Mouse (Mus musculus) kidney, adult 2 months (tissue): Measurements from ENCODE around the gene Prss53. TPM values are rescaled to one million over a fixed set of nuclear protein-coding genes. Genes with fewer than 3 reads are reported as not detected.
"Not testable (repeated sequence)": the region's sequence is repeated elsewhere in the genome, so short reads cannot be mapped to it uniquely, and the experiment has no call there.

Source experiments
- DNase-seq: peaks from one replicate; pipeline ENCODE4 v3.0.0; 2021
- H3K27ac ChIP-seq: fragments of 200-500 bp; 2 replicates; pipeline ENCODE4 v1.5.1; 2012; ENCODE audit warnings: low read depth, low read length, control low read depth, inconsistent platforms; ENCODE audit not compliant: insufficient read depth
- H3K27me3 ChIP-seq: fragments of 200-500 bp; replicated peaks from 2 replicates; pipeline ENCODE4 v1.6.1; 2012; ENCODE audit warnings: mild to moderate bottlenecking, moderate library complexity, low read length, inconsistent platforms; ENCODE audit not compliant: control insufficient read depth, insufficient read depth
- H3K36me3 ChIP-seq: fragments of 200-500 bp; 2 replicates; pipeline ENCODE4 v1.6.1; 2012; ENCODE audit warnings: mild to moderate bottlenecking, moderate library complexity, low read length, inconsistent platforms; ENCODE audit not compliant: control insufficient read depth, insufficient read depth
- H3K4me1 ChIP-seq: fragments of 200-500 bp; 2 replicates; pipeline ENCODE4 v1.6.1; 2011; ENCODE audit warnings: low read length; ENCODE audit not compliant: control insufficient read depth, insufficient read depth
- H3K4me3 ChIP-seq: fragments of 200-500 bp; 2 replicates; pipeline ENCODE4 v1.5.1; 2011; ENCODE audit warnings: mild to moderate bottlenecking, low read depth, low read length, control low read depth; ENCODE audit not compliant: insufficient read depth
- CTCF ChIP-seq: fragments of 200-500 bp; conservative IDR thresholded peaks from 2 replicates; pipeline ENCODE4 v1.5.1; 2011; ENCODE audit warnings: low read depth, mild to moderate bottlenecking, control low read depth, low read length, moderate library complexity, mixed read lengths; ENCODE audit not compliant: insufficient read depth, insufficient read length
- POLR2A ChIP-seq: fragments of 200-500 bp; IDR thresholded peaks from one replicate; pipeline ENCODE4 v1.6.1; 2011; ENCODE audit warnings: low read depth, low read length, control low read depth
- WGBS: fragments of 180-500 bp; shearing (Covaris S2); methylation state at CpG from one replicate; pipeline ENCODE4 v1.1.7; 2018; 5-methylcytosine and 5-hydroxymethylcytosine counted together
- polyA plus RNA-seq: library from polyadenylated mRNA; depleted of rRNA; stranded (reverse); fragments of >200 nt; gene quantifications from 2 replicates; pipeline ENCODE4 v1.2.3, GENCODE M21; 2012

The Prss53 gene
- polyA plus RNA-seq, 1 experiment = 5.1 TPM

DNA sequence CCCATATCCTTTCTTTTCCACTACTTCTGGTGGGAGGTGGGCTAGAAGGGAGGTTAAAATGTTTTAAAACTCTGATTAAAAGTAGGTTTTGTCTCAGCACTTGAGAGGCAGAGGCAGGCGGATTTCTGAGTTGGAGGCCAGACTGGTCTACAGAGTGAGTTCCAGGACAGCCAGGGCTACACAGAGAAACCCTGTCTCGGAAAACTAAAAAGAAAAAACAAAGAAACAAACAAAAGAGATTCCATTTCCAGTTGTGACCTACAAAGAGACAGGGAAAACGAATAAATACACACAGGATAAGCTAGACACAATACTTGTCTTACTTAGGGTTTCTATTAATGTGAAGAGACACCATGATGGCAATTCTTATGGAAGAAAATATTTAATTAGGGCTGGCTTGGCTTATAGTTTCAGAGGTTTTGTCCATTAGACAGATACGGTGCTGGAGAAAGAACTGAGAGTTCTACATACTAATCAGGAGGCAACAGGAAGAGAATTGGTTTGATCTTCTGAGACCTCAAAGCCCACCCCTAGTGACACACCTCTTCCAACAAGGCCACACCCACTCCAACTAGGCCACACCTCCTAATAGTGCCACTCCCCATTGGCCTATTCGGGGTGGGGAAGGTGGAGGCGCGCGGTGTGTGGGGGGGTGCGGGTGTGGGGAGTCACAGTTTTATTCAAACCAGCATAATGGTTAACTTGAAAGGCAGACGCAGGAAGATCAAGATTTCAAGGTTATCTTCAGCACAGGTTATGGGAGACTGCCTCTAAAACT, 7.6 kb upstream of the Prss53 start:
- TF ChIP-seq CTCF (no peak), POLR2A (no peak)
- no peaks in the 10 kb centered on the region for H3K27me3 ChIP-seq
- no peaks in the 10 kb centered on the region for H3K36me3 ChIP-seq
- DNase-seq = no peak
- 36% methylated on average over 10 of the region's 10 CpGs for WGBS
- no peak overlapping the region for H3K27ac ChIP-seq
- no peaks in the 10 kb centered on the region; the same call in 1 of the 2 replicates for H3K4me1 ChIP-seq
- H3K4me3 ChIP-seq = no peak overlapping the region

DNA sequence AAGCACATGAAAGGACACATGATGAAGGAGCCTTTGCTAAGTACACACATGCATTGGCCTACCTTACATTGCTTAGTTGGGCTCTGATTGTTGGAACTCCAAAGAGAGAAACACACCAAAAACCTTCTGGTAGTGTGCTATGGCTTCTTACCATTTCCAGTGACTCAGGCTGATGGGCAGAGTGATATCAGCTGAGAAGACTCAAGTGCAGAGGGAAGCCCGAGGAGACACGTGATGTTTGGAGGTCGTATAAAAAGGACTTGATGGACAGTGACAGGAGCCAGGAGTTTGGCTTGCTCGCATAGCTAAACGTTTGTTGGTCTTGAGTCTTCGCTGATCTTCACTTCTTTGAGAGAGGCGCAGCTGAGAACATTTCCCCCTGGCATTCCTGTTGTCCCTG, 6.8 kb upstream of the Prss53 start:
- WGBS = 91% methylated on average over 7 of the region's 7 CpGs
- TF ChIP-seq CTCF (no peak), POLR2A (no peak)
- no peaks in the 10 kb centered on the region; the same call in 1 of the 2 replicates for H3K4me1 ChIP-seq

GRCm38 (mm10) chr7:127896384-127896783, 5.6 kb upstream of the Prss53 start:
- H3K4me3 ChIP-seq = no peak overlapping the region
- no peaks in the 10 kb centered on the region; the same call in 1 of the 2 replicates for H3K4me1 ChIP-seq
- no peaks in the 10 kb centered on the region for H3K27me3 ChIP-seq
- TF ChIP-seq CTCF (peak; percentile 71), POLR2A (no peak)
- peak; percentile 65 for DNase-seq
- WGBS = 62% methylated on average over 13 of the region's 13 CpGs
- no peak overlapping the region for H3K27ac ChIP-seq
- no peaks in the 10 kb centered on the region for H3K36me3 ChIP-seq

More for the DNA sequence above, 6.8 kb upstream of the Prss53 start:
- no peak overlapping the region for H3K27ac ChIP-seq
- no peaks in the 10 kb centered on the region for H3K27me3 ChIP-seq
- H3K4me3 ChIP-seq = no peak overlapping the region
- DNase-seq = no peak
- no peaks in the 10 kb centered on the region for H3K36me3 ChIP-seq

DNA sequence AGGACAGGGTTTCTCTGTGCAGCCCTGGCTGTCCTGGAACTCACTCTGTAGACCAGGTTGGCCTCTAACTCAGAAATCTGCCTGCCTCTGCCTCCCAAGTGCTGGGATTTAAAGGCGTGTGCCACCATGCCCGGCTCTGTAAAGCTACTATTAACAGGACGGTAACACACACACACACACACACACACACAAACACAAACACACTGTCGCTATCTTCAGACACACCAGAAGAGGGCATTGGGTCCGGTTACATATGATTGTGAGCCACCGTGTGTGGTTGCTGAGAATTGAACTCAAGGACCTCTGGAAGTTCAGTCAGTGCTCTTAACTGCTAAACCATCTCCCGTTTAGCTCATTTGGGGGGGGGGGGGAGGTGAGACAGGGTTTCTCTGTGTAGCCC, 5.1 kb upstream of the Prss53 start:
- H3K4me3 ChIP-seq, H3K27me3 ChIP-seq, H3K4me1 ChIP-seq, H3K36me3 ChIP-seq, DNase-seq: not testable (repeated sequence)
- WGBS = 74% methylated on average over 7 of the region's 7 CpGs
- peak overlapping the region; percentile 17; the same call in 1 of the 2 replicates for H3K27ac ChIP-seq

- H3K4me3 ChIP-seq = peak within 1 kb of the TSS; percentile 79
- WGBS = 1% methylated on average over 26 of the region's 26 CpGs
- H3K27ac ChIP-seq = peak within 1 kb of the TSS; percentile 57
- H3K4me1 ChIP-seq = no peaks in the 10 kb centered on the region; the same call in 1 of the 2 replicates
- TF ChIP-seq CTCF = peak; percentile 48; the same call in 1 of the 2 replicates
- TF ChIP-seq POLR2A = peak; percentile 49
- no peaks in the 10 kb centered on the region for H3K27me3 ChIP-seq
- DNase-seq = peak; percentile 99
- no peaks in the 10 kb centered on the region for H3K36me3 ChIP-seq
Observed at GRCm38 (mm10) chr7:127895442-127895841, 4.7 kb upstream of the Prss53 start, which contains the start of the genes Gm21974 and Vkorc1. Gene Gm21974 (minus strand): TSS chr7:127895454. Gene Vkorc1 (minus strand): TSS chr7:127895617.

DNA sequence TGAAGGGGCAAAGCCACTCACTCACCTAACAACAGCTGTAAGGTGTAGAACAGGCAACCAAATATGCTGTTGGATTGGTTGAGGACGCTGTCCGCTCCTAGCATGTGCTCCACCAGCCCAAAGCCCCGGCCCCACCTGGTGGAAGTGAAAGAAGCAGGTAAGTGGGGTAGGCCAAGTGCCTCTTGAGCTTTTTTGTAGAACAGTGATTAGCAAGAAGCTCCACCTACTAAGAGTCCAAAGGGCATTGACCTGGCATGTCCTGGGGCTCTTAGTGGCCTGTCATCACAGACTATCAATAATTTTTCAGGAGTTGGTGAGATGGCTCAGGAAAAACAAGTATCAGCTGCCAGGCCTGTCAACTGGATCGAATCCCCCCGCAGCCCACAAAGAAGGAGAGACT, 3.7 kb upstream of the Prss53 start:
- 48% methylated on average over 5 of the region's 5 CpGs for WGBS
- Histone ChIP-seq H3K27me3 (no peaks in the 10 kb centered on the region), H3K36me3 (no peaks in the 10 kb centered on the region), H3K4me3 (no peak overlapping the region), H3K27ac (no peak overlapping the region), H3K4me1 (no peaks in the 10 kb centered on the region; the same call in 1 of the 2 replicates)
- DNase-seq = peak; percentile 67
- TF ChIP-seq POLR2A = no peak
- no peak for TF ChIP-seq CTCF

GRCm38 (mm10) chr7:127888821-127889220, 1.9 kb downstream of the Prss53 start:
- no peak for DNase-seq
- H3K4me1 ChIP-seq = peaks cover 2% of the 10 kb centered on the region; the same call in 1 of the 2 replicates
- no peaks in the 10 kb centered on the region for H3K27me3 ChIP-seq
- no peak overlapping the region for H3K27ac ChIP-seq
- TF ChIP-seq POLR2A = no peak
- no peak for TF ChIP-seq CTCF
- no peaks in the 10 kb centered on the region; the same call in 1 of the 2 replicates for H3K36me3 ChIP-seq
- WGBS = 40% methylated on average over 3 of the region's 3 CpGs
- H3K4me3 ChIP-seq = no peak overlapping the region
